Mouse (Mus musculus) heart, adult 11 months (tissue): Measurements from ENCODE around the gene Prorsd1.

Source experiments
- DNase-seq: peaks from one replicate; pipeline ENCODE4 v3.0.0; 2022

Prorsd1 gene

GRCm38 (mm10) chr11:29503948-29504893, 10.6 kb downstream of the Prorsd1 start:
- no peak for DNase-seq

- DNase-seq = no peak
These were observed 17.9 kb downstream of the Prorsd1 start for GRCm38 (mm10) chr11:29496962-29497361.

DNA sequence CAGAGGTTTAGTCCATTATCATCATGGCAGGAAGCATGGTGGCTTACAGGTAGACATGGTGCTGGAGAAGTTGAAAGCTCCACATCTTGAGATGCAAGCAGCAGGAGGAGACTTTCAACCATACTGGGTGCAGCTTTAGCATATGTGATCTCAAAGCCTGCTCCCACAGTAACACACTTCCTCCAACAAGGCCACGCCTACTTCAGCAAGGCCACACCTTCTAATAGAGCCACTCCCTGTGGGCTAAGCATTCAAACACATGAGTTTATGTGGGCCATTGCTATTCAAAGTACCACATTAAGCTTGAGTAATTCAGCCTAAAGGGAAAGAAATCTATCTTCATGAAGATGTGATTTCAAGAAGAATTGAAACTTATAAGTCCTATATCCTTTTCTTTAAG, 21.7 kb downstream of the Prorsd1 start:
- no peak for DNase-seq

DNA sequence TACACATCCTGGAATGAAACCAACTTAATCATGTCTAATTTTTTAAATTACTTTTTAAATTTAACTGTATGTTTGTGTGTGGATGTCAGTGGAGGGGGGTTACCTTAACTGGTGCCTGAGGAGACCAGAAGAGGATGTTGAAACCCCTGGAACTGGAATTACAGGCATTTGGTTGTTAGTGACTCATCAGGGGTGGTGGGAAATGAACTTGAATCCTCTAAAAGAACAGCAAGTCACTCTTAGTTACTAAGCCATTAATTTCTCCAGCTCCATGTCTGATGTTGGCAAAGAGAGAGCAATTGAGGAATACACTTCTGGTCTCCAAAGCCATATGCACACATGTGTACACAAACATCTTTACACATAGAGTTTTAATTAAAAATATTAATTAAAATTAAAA, 40.2 kb downstream of the Prorsd1 start:
- DNase-seq = no peak
